Mouse (Mus musculus): ENCODE data around the gene Slc5a2. TPM values are rescaled to one million over a fixed set of nuclear protein-coding genes. Genes with fewer than 3 reads are reported as not detected.

Gene Slc5a2
- total and polyA plus RNA-seq, 3 experiments = 0.21 TPM; not detected in 2

DNA sequence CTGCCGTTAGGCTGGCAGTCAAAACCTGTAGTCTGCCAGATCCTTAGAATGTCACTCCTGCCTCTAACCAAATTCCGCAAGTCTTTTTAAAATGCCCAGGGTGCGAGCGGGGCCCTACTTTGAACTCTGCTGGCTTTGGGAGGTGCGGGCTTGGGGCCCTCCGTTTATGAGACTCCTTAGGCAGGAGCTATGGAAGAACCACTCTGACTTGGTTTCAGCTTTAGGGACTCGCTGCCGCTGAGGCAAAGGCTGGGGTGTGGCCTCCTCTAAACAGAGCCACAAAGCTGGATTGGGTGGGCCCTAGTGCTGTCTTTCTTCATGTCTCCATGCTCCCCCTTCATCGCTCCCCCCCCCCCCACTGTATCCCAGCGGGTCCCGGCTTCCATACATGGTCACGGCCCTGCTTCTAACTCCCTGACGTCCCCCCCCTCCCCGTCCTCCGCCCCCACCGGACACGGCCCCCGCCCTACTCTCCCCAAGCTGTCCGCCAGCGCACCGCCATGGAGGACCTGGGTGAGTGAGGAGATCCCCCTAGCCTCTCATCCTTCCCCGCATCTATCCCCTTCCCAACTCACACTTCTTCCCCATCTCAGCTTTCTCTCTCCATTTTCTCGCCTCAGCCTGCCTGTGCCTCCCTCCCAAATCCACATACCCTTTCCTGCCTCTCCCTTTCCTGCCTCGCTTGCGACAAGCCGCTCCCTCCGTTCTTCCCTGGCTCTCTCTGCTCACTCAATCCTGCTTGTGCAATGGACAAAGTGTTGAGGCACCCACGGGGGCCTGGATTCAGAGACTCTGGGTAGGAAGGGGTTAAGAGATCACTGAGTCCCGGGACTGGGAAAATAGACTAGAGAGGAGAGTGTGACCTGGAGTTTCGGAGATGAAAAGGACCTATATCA is 18.7 kb upstream of the Slc5a2 start, which contains the start of gene Tgfb1i1:
Gene Tgfb1i1 (plus strand): TSS at position 317 of the 896 bp plus-strand sequence.
- no peak within 1 kb of the TSS for H3K27ac ChIP-seq (ENCODE audit: insufficient read depth, low read depth)
- TF ChIP-seq USF2 (conservative IDR thresholded peaks at IDR 0.05; ENCODE audit: low read depth, low read length) (no peak), HCFC1 (IDR thresholded peaks at IDR 0.05; ENCODE audit: low read depth, low read length) (no peak), KAT2A (IDR thresholded peaks at IDR 0.05; ENCODE audit: insufficient replicate concordance, low read length) (no peak), SMC3 (IDR thresholded peaks at IDR 0.05; ENCODE audit: low read depth, low read length) (no peak), CHD1 (IDR thresholded peaks at IDR 0.05; ENCODE audit: low read depth, low read length) (no peak), EP300 (IDR thresholded peaks at IDR 0.05; ENCODE audit: low read length) (no peak), IRF4 (IDR thresholded peaks at IDR 0.05; ENCODE audit: low read depth, low read length) (no peak), BHLHE40 (IDR thresholded peaks at IDR 0.05; ENCODE audit: low read depth, low read length) (no peak), ELF1 (IDR thresholded peaks at IDR 0.05; ENCODE audit: low read depth, low read length) (no peak), CTCF (conservative IDR thresholded peaks at IDR 0.05 in 1 of 2, IDR thresholded peaks at IDR 0.05 in 1 of 2; ENCODE audit: low read depth in 2 of 2, low read length in 2 of 2) (no peak), POLR2AphosphoS2 (IDR thresholded peaks at IDR 0.05; ENCODE audit: low read depth, low read length) (no peak), MXI1 (IDR thresholded peaks at IDR 0.05; ENCODE audit: low read depth, low read length) (no peak), POLR2A (IDR thresholded peaks at IDR 0.05; ENCODE audit: low read depth, low read length) (no peak), RAD21 (IDR thresholded peaks at IDR 0.05; ENCODE audit: low read depth, low read length) (no peak), SIN3A (IDR thresholded peaks at IDR 0.05; ENCODE audit: low read length) (no peak), NELFE (IDR thresholded peaks at IDR 0.05; ENCODE audit: low read depth, low read length) (no peak), TBP (conservative IDR thresholded peaks at IDR 0.05; ENCODE audit: low read depth, low read length) (no peak), GABPA (IDR thresholded peaks at IDR 0.05; ENCODE audit: insufficient replicate concordance, low read depth, low read length) (no peak), MEF2A (IDR thresholded peaks at IDR 0.05; ENCODE audit: borderline replicate concordance, low read depth, low read length) (no peak)
- DNase-seq (ENCODE audit: extremely low read depth) = no peak
- H3K9me3 ChIP-seq (replicated peaks; ENCODE audit: low read length) = no peaks in the 10 kb centered on the region
- H3K79me2 ChIP-seq (replicated peaks; ENCODE audit: control insufficient read depth, extremely low read depth, insufficient read depth, poor library complexity, severe bottlenecking) = no peaks in the 10 kb centered on the region
- H3K27me3 ChIP-seq (replicated peaks) = no peaks in the 10 kb centered on the region
- no peak within 1 kb of the TSS for H3K9ac ChIP-seq (ENCODE audit: insufficient read depth, low read depth)
- in situ Hi-C loops (cut with MboI; ENCODE audit: low pct_ligation_motif_present, low pct_unique_long_range_greater_than_20kb, low sequenced_read_pairs) (no loop called here), dilution Hi-C loops (cut with MboI; ENCODE audit: extremely low pct_ligation_motif_present, extremely low pct_unique_long_range_greater_than_20kb, low sequenced_read_pairs) (no loop called here)
- no peaks in the 10 kb centered on the region for H3K4me1 ChIP-seq (ENCODE audit: control insufficient read depth in 1 of 2, insufficient read depth in 2 of 2)
- H3K36me3 ChIP-seq (replicated peaks in 1 of 2; ENCODE audit: control insufficient read depth in 1 of 2, insufficient read depth in 1 of 2, low read length in 1 of 2) = peaks cover 30 to 46% of the 10 kb centered on the region in 2 experiments
- no peak within 1 kb of the TSS for H3K4me3 ChIP-seq (replicated peaks in 1 of 3; ENCODE audit: low read depth in 2 of 3, low read length in 2 of 3, poor library complexity in 1 of 3)
- no peak within 1 kb of the TSS for H3K4me2 ChIP-seq (ENCODE audit: insufficient read depth, low read depth, poor library complexity, severe bottlenecking)

- Histone ChIP-seq H3K9me3 (replicated peaks; ENCODE audit: low read length) (no peaks in the 10 kb centered on the region), H3K4me2 (ENCODE audit: insufficient read depth, low read depth, poor library complexity, severe bottlenecking) (no peak overlapping the region), H3K4me3 (replicated peaks in 1 of 3; ENCODE audit: low read depth in 2 of 3, low read length in 2 of 3, poor library complexity in 1 of 3) (no peak overlapping the region), H3K27me3 (replicated peaks) (no peaks in the 10 kb centered on the region), H3K4me1 (ENCODE audit: control insufficient read depth in 1 of 2, insufficient read depth in 2 of 2) (no peaks in the 10 kb centered on the region), H3K79me2 (replicated peaks; ENCODE audit: control insufficient read depth, extremely low read depth, insufficient read depth, poor library complexity, severe bottlenecking) (no peaks in the 10 kb centered on the region), H3K27ac (ENCODE audit: insufficient read depth, low read depth) (no peak overlapping the region), H3K9ac (ENCODE audit: insufficient read depth, low read depth) (no peak overlapping the region), H3K36me3 (replicated peaks in 1 of 2; ENCODE audit: control insufficient read depth in 1 of 2, insufficient read depth in 1 of 2, low read length in 1 of 2) (peaks cover 23 to 42% of the 10 kb centered on the region in 2 experiments)
- in situ Hi-C loops (cut with MboI; ENCODE audit: low pct_ligation_motif_present, low pct_unique_long_range_greater_than_20kb, low sequenced_read_pairs) = no loop called here
- dilution Hi-C loops (cut with MboI; ENCODE audit: extremely low pct_ligation_motif_present, extremely low pct_unique_long_range_greater_than_20kb, low sequenced_read_pairs) = no loop called here
- peak; percentile 45 for DNase-seq (ENCODE audit: extremely low read depth)
- TF ChIP-seq RAD21 (IDR thresholded peaks at IDR 0.05; ENCODE audit: low read depth, low read length) = peak; percentile 66
- TF ChIP-seq SMC3 (IDR thresholded peaks at IDR 0.05; ENCODE audit: low read depth, low read length) = peak; percentile 67
- TF ChIP-seq ZC3H11A (IDR thresholded peaks at IDR 0.05; ENCODE audit: low read depth, low read length) = peak; percentile 10; the same call in 1 of the 2 replicates
- TF ChIP-seq RCOR1 (conservative IDR thresholded peaks at IDR 0.05; ENCODE audit: low read depth, low read length) = no peak
- TF ChIP-seq CTCF (conservative IDR thresholded peaks at IDR 0.05 in 1 of 2, IDR thresholded peaks at IDR 0.05 in 1 of 2; ENCODE audit: low read depth in 2 of 2, low read length in 2 of 2) = peak; percentile 13 to 70; a peak in 2 of 4 replicates
- no peak for TF ChIP-seq POLR2A (IDR thresholded peaks at IDR 0.05; ENCODE audit: low read depth, low read length)
Measured at GRCm38 (mm10) chr7:128247443-128247842, 18.0 kb upstream of the Slc5a2 start.
